Mouse (Mus musculus) cerebellum, adult 9-10 months (tissue): ENCODE results near the gene Casp7.
"Not testable (repeated sequence)": the region's sequence is repeated elsewhere in the genome, so short reads cannot be mapped to it uniquely, and the experiment has no call there.

Source experiments
- DNase-seq: peaks from one replicate; pipeline ENCODE4 v3.0.0; 2022

Casp7 gene

DNA sequence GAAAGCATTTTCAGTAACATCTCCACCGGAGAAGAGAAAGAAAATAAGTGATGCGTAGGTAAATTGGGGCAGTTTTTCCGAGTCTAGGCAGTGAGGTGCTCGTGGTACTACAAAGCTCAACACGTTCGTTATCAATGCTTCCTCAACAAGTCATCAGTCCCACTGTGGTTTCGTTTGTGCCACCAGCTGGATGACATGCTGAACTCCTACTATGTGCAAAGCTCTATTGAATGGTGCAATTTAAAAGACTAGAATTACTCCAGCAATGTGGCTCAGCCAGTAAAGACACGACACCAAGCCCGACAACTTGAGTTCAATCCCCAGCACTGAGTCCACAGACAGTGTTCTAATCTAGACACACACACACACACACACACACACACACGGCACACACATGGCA lies 10.8 kb upstream of the Casp7 start:
- DNase-seq, result no peak

DNA sequence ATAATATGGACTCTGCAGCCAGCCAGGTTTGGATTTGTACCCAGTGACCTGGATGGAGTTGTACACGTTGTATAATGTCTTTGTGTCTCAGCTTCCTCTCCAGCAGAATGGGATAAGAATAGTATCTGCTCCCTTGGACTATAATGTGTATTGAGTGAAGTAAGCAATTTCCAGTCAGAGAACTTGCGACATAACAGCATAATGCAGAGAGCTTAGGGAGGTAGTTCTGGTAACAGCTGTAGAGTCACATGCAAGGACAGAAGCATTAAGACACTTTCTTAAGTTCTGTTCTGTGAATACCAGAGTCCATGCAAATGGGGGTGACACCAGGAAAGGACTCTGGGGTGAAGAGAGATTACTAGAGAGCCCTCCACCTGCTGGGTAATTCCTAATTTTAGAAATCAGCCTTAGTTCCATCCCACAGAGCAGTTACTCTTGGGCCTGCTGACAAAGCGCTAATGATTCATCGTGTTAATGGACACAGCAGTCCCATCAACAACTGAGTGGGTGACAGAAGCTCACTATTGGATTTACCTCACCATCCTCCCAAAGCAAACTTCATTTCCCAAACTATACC lies 9.1 kb upstream of the Casp7 start:
- no peak for DNase-seq

DNA sequence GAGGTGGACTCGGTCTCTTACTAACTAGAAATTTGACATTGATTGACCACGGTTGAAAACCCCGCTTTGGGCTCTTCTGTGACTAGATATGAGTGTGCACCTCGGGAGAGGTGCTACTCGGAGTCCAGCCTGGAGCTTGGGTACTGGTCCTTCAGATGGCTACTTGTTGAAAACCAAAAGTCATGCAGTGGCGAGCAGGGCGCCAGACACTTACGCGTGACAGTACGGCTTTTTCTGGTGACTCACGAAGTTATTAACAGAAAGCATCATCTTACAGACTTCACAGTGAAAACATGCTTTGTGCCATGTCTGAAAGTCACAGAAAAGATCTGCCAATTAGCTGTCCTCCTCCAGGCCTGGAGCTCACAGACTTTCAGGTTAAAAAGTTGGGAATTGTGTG lies 7.8 kb upstream of the Casp7 start:
- no peak for DNase-seq

DNA sequence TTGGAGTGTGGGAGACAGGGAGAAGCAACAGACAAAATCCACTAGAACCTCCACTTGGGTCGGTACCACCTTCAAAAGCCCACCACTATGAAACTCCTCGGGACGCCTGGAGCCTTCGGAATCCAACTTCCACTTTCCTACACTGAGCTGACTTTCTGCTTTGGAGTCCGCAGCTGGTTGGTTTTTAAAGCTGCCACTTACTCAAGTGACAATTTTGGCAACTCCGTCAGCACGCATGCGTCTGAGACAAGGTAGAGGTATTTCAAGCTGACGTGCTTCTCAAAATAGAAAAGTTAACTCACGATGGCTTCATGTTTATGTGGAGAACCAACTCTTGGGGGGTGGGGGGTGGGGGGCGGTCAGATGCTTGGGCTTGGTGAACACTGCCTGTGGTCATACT lies 7.0 kb upstream of the Casp7 start, which contains the start of gene Nrap:
Gene Nrap, minus strand, starts transcription at position 159 of the 400 bp plus-strand sequence.
- no peak for DNase-seq

DNA sequence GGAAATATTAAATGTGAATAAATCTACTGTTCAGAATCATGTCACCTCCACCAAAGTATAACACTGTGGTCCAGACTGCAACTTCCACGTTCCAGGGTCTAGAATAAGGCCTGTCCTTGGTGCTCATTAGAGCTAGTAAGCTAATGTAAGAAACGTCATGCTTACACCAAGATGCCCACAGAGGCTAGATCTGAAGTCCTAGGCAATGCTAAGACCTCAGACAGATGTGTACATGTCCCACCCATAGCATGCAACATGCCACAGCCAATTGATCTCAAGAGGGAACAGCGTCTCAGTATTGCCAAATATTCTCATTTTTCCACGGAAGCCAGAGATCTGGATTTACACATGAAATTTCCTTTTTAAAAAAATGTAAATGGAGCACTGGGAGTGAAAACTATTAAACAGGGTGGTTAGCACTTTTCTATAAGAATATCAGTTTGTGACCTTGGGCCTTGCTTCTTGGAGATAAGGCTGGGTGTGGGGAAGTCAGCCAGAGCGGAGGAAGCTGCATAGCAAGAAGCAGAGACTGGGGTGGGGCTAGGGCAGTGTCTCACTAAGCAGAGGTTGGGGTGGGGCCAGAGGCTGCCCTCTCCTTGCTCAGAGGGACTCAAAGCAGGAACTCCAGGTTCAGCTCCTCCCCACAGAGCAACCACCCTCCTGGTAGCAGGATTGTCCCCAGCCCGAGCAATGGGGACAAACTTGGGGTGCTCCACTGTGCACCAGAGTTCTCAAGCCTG lies 5.5 kb upstream of the Casp7 start:
- no peak for DNase-seq

DNA sequence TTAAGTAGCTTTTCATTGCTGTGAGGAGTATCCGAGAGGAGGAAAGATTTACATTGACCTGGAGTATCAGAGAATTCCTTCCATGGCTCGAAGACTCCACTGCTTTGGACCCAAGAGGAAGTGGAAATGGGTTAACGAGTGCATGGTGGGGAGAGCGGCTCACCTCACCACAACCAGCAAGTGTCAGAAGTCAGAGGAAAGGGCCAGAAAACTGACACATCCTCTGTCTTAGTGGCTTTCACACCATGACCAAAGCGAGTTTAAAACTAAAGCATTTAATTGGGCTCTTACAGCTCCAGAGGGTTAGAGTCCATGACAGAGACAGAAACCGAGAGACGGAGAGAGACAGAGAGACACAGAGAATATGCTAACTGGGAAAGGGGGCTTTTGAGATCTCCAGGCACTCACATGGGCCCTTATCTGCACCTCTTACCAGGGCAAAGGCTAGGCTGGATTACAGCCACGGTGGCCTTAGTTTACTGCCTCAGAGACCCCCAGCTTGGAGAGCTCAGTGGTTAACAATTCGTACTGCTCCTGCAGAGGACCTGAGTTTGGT lies 3.5 kb upstream of the Casp7 start:
- DNase-seq, result no peak

DNA sequence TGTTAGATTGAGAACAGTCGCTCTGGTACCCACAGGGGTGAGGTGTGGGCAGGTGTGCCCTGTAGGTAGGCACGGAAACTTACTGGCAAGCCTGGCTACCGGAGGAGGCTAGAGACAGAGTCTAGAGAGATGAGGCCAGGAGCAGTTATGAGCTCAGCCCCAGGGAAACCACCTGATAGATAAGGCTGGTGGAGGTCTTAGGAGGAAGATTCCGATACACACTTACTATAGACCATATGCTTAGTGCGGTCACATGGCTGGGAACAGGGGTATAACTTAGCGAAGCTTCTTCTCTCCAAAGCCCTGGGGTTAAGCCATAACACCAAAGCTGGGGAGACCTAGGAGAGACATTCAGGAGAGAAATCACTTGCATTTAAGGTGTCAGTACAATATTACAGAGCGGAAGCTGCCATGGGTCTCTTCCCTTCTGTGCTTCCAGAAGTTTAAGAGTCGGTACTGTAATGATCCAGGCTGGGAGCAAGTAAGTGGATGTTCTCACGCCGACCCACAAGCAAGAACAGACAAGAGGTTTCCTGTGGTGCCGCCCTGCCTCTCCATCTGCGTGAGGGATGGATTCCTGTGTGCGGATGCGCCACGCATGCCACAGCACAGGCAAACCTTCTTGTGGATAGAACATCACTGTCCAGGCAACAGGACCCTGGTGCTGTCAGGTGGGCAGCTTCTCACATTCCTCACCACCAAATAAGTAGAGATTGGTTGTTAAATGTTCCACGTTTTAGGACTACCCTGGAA lies 1.6 kb upstream of the Casp7 start:
- no peak for DNase-seq

DNA sequence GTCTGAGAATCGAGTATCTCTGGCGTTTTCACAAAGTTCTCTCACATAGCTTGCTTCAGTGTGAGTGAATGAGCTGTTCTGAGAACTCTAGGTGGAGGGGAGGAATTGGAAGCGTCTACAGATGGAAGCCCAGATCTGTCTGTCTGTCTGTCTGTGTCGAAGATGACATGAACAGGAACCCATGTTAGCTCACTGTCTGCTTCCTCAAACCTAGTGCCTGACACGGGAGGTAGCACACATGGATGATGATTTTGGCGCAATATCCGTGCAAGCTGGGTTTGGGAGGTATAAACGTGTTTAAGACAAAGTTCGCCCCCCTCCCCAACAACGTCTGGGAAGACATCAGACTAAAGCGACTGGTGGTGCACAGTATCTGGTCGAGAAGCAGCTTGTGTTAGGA lies 702 bp upstream of the Casp7 start:
- no peak for DNase-seq

DNA sequence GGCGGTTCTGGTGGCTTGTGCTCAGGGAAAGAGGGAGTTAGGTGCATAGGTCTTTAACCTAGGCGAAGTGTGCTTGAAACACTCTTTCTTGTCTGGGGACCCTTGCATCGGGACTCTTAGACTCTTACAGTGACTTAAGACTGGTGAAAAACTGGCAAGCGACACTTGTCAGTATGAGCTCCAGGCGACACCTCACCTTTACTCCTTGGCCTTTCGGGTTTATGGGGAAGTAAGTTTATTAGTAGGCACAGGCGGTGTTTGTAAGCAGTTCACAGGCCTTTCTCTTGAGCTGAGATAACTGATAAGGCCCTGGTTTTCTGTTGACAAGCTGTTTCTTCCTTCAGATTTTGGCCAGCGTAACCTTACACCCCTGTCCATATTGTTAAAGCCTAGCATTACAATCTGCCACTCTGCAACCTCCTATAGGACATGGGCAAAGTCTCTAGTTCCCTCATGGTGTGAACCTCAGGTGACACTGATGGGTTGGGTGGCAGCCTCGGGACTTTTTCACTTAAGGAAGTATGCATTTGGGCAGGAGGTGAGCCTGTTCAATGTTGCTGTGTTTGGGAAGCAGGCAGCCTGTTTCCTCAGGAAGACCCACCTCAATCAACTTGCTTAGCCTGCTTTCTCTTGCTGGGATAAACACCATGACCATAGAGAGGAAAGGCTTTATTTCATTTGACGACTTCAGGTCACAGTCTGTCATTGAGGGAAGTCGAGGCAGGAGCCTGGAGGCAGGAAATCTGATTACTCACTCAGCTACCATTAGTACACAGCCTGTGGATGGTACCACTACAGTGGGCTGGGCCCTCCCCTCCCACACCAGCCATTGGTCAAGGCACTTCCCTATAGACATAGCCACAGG lies 966 bp downstream of the Casp7 start:
- no peak for DNase-seq

DNA sequence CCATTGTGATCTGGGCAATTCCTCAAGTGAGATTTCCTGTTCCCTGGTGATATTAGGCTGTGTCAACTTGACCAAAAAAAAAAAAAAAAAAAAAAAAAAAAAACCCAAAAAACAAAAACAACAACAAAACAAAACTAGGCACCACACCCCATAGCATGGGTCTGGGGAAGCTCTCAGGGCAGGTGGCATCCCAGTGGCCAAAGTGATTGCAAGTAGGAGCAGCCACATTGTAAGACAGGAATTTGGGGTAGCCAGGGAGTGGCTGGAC lies 1.5 kb downstream of the Casp7 start:
- no peak for DNase-seq

DNA sequence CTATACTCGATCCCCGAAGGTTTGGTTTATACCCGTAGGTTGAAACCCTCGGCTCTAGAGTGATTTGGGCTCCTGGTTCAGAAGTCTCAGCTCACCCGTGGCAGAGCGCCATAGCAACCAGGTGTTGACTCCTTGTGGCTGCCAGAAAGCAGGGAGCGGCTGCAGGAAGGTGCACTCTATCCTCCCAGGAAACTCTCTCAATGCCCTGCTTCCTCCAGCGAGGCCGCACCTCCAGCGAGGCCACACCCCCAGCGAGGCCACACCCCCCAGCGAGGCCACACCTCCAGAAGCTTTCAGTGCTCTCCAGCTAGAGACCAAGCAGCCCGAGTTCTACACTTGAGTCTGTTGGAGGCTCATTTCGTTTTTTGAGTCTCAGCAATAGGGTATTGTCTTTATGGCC lies 3.3 kb downstream of the Casp7 start:
- DNase-seq, result no peak

DNA sequence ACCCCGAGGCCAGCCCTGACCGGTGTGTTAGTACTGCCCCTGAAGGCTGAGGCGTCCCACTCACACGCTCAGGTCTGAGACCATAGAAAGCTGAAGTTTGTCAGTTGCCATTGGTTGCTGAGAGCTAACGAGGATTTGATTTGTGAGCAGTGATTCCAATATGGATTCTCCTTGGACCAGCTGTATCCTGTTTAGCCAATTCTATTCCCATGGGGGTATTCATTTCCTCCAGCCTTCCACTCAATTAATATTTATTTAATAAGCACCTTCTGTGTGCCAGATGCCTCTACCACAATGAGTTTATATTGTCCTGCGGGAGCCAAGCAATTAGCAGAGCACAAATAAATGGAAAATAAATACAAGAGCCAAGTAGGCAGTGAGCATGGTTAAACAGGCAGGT lies 4.9 kb downstream of the Casp7 start:
- no peak for DNase-seq

DNA sequence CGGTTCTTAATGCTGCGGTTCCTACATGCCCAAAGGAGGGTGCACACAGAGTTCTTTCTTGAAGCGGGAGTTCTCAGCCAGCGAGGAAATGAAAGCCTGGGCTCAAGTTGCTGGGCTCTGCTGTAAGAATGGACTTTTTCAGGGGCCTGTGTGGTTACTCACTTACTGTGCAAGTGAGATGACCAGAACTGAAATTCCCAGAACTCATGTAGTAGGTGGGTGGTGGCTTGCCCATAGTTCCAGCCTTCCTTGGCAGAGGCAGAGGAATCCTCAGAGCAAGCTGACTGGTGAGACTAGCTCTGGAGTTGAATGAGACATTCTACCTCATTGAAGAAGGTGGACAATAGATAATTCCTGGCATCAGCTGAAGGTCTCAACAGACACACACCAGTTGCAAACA lies 8.9 kb downstream of the Casp7 start:
- DNase-seq, result no peak

DNA sequence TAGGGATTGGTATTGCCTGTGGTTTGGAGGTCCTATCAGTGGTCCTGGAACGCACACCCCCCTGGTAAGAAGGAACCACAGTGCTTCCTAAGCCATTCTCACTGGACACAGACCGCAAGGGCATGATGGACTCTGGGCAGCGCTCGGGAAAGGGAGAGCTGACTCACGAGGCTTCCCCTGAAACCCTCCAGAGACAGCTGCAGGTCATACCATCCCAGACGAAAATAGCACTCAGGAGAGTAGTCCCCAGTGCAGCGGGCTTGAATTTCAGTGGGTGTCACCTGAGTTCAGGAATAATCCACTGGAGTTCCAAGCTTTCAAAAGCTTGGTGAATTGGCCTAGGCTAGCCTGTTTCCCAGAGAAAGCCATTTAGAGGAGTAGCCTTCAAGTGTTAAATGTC lies 9.7 kb downstream of the Casp7 start:
- no peak for DNase-seq

DNA sequence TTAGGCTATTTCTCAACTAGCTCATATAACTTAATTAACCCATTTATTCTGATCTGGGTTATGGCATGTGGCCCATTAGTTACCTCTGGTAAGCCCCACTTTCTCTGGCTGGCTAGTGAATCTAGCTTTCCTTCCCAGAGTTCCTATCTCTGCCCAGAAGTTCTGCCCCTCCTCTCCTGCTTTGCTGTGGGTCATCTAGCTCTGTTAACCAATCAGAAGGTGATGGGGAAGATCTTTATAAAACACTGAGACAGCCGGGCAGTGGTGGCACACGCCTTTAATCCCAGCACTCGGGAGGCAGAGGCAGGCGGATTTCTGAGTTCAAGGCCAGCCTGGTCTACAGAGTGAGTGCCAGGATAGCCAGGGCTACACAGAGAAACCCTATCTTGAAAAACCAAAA lies 13.0 kb downstream of the Casp7 start:
- not testable (repeated sequence) for DNase-seq

DNA sequence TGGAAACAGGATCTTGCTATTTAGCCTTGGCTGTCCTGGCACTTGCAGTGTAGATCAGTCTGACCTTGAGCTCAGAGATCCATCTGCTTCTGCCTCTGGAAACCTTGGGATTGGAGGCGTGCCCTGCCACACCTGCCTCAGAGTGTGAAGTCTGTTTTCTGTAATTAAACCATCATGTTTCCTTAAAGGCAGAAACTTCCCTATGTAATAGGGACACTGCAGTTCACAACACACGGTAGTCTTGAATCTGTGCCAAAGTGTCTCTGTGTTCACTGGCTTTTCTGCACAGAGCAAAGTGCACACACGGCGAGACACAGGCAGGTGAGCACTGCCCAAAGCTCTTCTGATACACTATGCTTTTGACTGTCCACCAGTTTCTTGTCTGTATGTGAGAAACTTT lies 21.5 kb downstream of the Casp7 start:
- DNase-seq, result no peak

DNA sequence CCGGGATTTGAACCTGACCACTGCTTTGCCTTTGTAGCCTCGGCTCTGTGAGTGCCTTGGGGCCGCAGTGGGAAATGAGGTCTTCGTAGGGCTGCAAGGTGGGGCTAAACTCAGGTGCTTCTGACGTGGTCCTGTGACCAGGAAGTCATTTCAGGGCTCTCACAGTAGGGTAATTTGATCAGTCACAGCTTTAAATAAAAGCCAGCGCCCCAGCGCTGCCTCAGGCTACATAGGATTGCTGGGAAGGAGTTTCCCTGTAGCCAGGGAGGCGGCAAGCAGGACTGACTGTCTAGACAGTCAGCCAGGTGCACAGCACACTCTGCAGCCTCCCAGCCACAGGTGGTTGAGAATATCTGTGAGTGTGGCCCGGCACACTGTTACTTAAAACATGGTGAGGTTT lies 22.5 kb downstream of the Casp7 start:
- DNase-seq, result no peak

DNA sequence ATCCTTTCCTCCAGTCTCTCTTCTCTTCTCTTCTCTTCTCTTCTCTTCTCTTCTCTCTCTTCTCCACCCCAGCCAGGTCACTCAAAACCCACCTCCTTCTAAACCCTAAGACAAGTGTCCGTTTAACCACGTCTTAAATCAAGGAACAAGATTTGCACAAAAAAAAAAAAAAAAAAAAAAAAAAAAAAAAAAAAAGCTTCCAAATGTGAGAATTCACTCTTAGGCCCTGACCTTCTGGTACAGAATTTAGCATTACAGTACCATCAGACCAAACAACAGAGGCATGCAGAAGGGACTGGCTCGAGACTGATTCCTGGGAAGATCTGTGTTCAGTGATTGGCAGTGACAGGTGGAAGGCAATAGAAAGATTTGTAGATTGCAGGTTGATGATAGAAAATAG lies 23.4 kb downstream of the Casp7 start:
- DNase-seq, result no peak

DNA sequence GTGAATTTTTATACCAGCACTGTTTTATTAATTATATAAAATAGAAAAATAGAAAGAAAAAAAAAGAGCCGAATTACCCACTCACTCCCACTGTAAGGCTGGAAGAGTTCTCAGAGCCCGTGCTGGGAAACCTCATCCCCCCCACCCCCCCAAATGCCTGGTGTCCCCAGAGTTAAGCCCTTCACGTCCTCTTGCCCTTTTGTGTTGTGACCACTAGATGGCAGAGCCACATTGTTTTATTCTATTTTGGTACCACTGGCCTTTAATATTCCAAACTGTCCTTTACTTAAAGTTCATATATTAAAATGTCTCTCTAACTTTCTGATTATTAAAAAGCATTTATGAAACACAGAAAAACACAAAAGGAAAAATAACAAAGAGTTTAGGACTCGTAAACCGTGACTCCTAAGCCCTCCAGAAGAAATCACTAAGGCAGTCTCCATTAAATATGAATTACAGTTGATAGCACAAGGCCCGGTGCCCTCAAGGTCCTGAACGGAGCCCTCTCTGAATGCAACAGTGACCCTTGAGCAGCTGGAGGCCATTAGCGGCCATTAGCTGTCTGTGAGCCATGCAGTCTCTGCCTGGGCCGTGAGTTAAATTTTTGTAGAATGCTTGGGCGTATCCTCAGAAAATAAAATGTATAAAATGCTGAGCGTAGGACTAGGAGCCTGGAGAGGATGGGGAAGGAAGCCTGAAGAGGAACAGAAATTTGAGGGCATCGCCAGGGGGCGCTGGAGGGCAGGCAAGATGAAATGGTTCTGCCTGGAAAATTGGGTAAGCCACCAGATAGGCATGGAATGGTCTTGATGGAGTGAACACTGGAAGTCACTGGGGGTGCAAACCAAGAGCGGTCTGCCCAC lies 25.8 kb downstream of the Casp7 start:
- DNase-seq, result peak; percentile 75

DNA sequence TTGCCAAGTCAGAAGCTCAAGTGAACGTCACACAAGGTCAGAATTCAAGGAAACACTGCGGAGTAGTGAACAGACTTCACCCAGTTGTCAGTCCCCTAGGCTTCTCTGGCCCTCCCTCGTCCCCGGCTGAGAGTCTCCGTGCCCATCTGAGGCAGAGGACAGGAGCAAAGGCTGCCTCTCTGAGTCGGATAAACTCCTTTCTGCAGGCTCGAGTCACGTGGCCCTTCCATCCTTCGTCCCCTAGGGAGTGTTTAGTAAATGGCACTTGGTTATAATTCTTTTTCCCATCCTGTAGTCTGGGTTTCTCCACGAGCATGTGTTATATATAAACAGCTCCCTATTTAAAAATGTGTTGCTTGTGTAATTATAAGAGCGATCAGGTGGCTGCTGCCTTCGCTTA lies 26.4 kb downstream of the Casp7 start:
- no peak for DNase-seq

DNA sequence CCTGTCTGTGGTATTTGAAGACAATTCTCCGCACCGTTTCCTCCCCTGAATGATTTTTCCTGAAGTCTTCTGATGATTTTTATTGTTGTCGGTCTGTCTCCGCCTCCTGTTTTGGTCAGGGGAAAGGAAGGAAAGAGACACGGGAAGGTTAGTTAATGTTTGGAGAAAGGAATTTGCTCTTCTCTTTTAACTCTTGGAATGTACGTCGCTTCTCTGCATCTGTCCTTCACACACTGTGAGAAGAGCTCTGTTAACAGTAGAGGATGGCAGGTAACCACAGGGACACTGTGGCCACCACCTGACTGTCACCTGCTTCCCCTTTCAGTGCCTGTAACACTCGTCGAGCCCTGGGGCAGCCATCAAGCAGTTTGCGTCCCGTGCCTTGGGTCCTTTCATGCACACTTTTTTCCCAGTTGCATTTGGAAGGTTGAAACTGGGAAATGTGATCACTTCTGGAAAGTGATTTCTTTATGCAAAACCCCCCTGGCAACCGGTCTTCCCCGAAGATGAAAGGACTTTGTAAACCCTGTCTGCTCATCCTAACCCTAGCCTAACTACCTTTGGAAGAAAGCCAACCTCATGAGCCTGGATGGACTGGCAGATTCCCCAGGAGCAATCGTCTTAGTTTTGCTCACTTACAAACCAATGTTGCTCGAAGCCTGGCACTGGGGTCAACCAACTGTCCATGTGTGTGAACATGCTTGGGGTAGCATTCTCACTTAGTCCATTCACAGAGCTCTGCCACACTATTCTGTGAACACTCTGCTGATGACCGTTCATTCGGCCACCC lies 27.9 kb downstream of the Casp7 start:
- no peak for DNase-seq
